Mouse (Mus musculus): Measurements from ENCODE around the gene Mrpl41.

Gene Mrpl41

GRCm38 (mm10) chr2:24935057-24935796, 39.7 kb downstream of the Mrpl41 start, which contains the start of gene Arrdc1:
TSS of gene Arrdc1 (minus strand) at chr2:24935252.
- DNase-seq (ENCODE audit: low spot score): peak; percentile 68

GRCm38 (mm10) chr2:24934441-24934963, 40.4 kb downstream of the Mrpl41 start:
- DNase-seq (ENCODE audit: low spot score): no peak

GRCm38 (mm10) chr2:24929593-24929992, 45.3 kb downstream of the Mrpl41 start:
- DNase-seq (ENCODE audit: low spot score): no peak

- DNase-seq (ENCODE audit: low spot score): no peak
Observed at GRCm38 (mm10) chr2:24929119-24929518, 45.8 kb downstream of the Mrpl41 start.

GRCm38 (mm10) chr2:24927810-24928479, 47.0 kb downstream of the Mrpl41 start:
- no peak for DNase-seq (ENCODE audit: low spot score)

GRCm38 (mm10) chr2:24926965-24927358, 47.9 kb downstream of the Mrpl41 start:
- DNase-seq (ENCODE audit: low spot score): no peak

GRCm38 (mm10) chr2:24926345-24926964, 48.4 kb downstream of the Mrpl41 start:
- DNase-seq (ENCODE audit: low spot score): no peak

- no peak for DNase-seq (ENCODE audit: low spot score)
Observed at GRCm38 (mm10) chr2:24925284-24925683, 49.6 kb downstream of the Mrpl41 start.

Measured in layer of hippocampus, adult 9-10 months (tissue).